Mouse (Mus musculus): Measurements from ENCODE around the gene A530064D06Rik.
A peak's percentile ranks its signal among the peaks of the same experiment; 100 is the strongest.
"Not testable (repeated sequence)": the region's sequence is repeated elsewhere in the genome, so short reads cannot be mapped to it uniquely, and the experiment has no call there.

Gene A530064D06Rik

GRCm38 (mm10) chr17:48167103-48167502 is at the start of gene A530064D06Rik:
Gene A530064D06Rik (minus strand): TSS chr17:48167275.
- not testable (repeated sequence) for DNase-seq

- DNase-seq: no peak
Observed at GRCm38 (mm10) chr17:48215429-48215828, 48.4 kb upstream of the A530064D06Rik start.

- DNase-seq: no peak
Observed at GRCm38 (mm10) chr17:48213511-48213910, 46.4 kb upstream of the A530064D06Rik start.

GRCm38 (mm10) chr17:48212596-48212995 is 45.5 kb upstream of the A530064D06Rik start:
- no peak for DNase-seq

GRCm38 (mm10) chr17:48203086-48203485 is 36.0 kb upstream of the A530064D06Rik start:
- no peak for DNase-seq

- no peak for DNase-seq
Observed at GRCm38 (mm10) chr17:48192366-48192765, 25.3 kb upstream of the A530064D06Rik start.

- DNase-seq: no peak
Observed at GRCm38 (mm10) chr17:48185252-48185651, 18.2 kb upstream of the A530064D06Rik start.

- DNase-seq: no peak
Observed at GRCm38 (mm10) chr17:48157382-48158076, 9.5 kb downstream of the A530064D06Rik start.

GRCm38 (mm10) chr17:48146120-48146519 is 21.0 kb downstream of the A530064D06Rik start, which contains the start of gene 9830107B12Rik:
Gene 9830107B12Rik (minus strand): TSS chr17:48146268.
- no peak for DNase-seq

- DNase-seq: no peak
Observed at GRCm38 (mm10) chr17:48132810-48133209, 34.3 kb downstream of the A530064D06Rik start.

- DNase-seq: no peak
Observed at GRCm38 (mm10) chr17:48120456-48120855, 46.6 kb downstream of the A530064D06Rik start.

GRCm38 (mm10) chr17:48119656-48120055 is 47.4 kb downstream of the A530064D06Rik start:
- DNase-seq: peak; percentile 68 to 70

- DNase-seq: no peak
Observed at GRCm38 (mm10) chr17:48118570-48118969, 48.5 kb downstream of the A530064D06Rik start.

GRCm38 (mm10) chr17:48110547-48111287 is 56.4 kb downstream of the A530064D06Rik start:
- DNase-seq: peak in 1 of 2 experiments; percentile 17

GRCm38 (mm10) chr17:48108520-48108919 is 58.6 kb downstream of the A530064D06Rik start:
- DNase-seq: no peak

- no peak for DNase-seq
Observed at GRCm38 (mm10) chr17:48107862-48108261, 59.2 kb downstream of the A530064D06Rik start.

GRCm38 (mm10) chr17:48107333-48107732 is 59.7 kb downstream of the A530064D06Rik start:
- DNase-seq: no peak

- DNase-seq: peak; percentile 77 to 79
Observed at GRCm38 (mm10) chr17:48100441-48101417, 66.3 kb downstream of the A530064D06Rik start.

- DNase-seq: no peak
Observed at GRCm38 (mm10) chr17:48099312-48099711, 67.8 kb downstream of the A530064D06Rik start.

All from cerebellum, postnatal 36 days (tissue).